Mouse (Mus musculus): ENCODE measurements around the gene Pttg1ip.
A peak's percentile ranks its signal among the peaks of the same experiment; 100 is the strongest.

Gene Pttg1ip

DNA sequence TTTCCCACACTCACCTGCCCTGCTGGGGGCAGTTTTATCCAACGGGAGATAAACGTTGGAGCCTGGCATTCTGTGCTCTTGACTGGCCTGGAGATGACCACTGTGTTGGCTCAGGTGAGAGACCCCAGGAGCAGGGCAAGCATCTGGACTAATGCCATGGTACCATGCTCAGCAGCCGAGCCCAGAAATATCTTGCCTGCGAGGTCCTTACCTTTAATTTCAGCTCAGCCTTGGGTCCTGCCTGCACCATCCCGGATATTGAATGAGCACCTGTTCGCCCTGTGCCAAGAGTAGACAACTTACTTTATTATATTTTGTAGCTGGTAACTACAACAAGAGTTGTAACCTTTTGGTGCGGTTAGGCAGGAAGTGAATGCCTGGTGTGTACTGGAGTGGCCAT is 25.3 kb downstream of the Pttg1ip start:
- DNase-seq (ENCODE audit: low spot score in 2 of 2), result peak in 1 of 2 experiments; percentile 23

DNA sequence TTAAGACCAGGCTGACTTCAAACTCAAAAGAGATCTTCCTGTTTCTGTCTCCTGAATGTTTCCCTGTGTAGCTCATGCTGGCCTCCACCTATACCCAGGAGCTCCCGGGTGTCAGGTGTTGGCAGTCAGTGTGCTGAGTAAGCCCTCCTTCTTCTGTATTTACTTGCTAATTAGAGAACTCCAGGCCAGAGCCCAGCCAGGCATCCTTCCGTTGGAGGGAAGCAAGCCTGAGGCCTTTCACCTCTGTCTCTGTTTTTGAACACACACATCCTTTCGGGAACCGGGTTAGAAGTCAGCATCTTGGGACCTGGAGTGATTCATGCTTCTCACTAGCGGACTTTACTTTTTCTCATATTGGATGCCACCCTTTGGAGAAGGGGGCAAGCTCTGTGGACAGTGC is 25.9 kb downstream of the Pttg1ip start:
- DNase-seq (ENCODE audit: low spot score in 2 of 2), result no peak

DNA sequence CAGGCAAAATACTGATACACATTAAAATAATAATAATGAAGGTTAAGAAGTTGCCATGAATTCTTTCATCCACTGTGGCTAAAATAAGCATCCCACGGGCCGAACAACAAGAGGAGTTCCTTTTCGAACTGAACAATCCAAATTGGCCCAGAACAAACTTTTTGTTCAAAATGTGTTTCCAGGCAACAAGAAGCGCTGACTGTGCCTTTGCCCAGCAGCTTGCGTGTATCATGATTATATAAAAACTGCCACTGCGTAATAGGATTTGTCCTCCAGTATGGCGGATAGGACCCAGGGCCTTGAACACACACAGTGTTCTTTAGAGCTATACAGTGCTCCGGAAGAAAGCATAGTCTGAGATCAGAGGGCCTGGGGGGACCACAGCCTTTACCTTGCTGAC is 27.1 kb downstream of the Pttg1ip start:
- DNase-seq (ENCODE audit: low spot score in 2 of 2), result no peak

DNA sequence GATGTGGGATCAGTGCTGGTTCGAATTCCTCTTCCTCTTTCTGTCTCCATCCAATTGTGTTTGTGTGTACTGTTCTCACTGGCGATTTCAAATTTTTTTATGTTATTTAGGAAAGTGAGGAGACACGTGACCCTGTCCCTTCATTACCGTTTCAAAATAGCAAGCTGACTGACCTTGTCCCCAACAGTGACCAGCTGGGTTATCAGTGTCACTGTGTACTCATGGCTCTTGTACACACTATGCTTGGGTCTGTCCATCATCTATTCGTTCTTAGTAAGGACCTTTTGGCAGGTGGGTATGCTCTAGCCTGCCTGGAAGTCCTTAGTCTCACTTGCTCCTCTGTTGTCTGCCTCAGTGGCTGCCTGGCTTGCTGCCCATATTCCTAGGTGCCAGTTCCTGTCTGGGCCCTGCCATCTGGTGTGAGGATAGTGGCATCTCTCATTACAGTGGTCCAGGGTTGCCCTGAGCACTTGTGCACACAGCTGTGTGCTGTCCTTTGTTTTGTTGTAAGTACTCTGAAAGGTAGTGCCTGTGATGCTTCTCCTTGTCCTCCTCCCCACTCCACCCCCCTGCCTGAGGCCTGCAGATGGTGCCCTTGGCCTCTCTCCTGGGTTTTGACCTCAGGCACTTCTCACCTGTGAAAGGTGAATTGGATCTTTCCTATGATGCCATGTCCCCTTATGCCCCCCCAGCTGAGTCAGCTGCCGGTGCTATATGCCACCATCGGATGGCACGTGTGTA is 28.9 kb downstream of the Pttg1ip start:
- no peak for DNase-seq (ENCODE audit: low spot score in 2 of 2)

DNA sequence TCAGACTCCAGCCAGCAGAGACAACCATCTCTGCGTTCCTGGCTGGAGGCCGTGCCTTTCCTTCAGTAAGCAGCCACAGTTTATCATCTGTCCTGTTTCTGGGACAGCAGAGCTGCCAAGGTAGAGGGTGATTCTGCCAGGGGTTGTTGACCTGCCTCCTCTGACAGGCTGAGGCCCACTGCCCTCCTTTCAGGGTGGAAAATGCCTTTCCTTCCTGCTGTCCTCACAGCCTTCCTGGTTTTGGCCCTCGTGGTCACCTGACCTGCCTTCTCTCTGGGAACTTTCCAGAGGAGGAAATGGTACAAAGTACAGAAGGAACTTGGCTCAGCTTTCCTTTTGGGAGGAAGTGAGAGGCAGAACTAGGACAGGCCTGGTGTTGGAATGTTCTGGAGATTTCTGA is 31.9 kb downstream of the Pttg1ip start:
- no peak for DNase-seq (ENCODE audit: low spot score in 2 of 2)

DNA sequence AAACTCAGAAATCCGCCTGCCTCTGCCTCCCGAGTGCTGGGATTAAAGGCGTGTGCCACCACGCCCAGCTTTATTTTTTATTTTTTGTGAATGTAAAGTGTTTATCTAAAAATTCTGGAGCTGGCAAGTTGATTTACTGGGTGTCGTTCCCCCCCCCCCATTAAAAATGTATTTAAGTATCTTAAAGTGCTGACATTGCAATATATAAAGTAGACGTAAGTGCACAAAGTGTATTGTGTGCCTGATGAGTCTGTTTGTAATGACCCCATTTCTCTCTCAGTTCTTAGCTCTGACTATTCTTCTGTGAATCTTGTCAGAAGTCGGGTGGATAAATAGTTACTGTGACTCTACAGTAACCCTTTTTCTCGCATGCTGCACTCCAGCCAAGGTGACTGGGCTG is 34.1 kb downstream of the Pttg1ip start:
- no peak for DNase-seq (ENCODE audit: low spot score in 2 of 2)

DNA sequence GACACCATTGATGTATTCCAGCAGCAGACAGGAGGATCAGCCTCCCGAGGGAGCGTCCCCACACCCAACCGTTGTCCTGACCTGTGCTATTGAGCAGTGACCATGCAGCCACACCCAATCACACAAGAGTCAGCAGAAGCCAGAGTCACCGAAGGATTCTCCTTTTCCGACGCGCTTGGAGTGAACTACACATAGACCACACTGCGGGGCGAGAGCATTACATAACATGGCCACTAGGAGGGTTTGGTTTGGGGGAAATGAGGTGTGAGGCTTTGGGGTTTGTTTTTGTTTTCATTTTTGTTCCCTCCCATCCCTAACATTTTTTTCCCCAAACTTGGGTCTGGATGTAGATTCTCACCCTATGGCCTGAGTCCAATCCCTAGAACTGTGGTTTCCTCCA is 34.6 kb downstream of the Pttg1ip start:
- DNase-seq (ENCODE audit: low spot score in 2 of 2), result no peak

DNA sequence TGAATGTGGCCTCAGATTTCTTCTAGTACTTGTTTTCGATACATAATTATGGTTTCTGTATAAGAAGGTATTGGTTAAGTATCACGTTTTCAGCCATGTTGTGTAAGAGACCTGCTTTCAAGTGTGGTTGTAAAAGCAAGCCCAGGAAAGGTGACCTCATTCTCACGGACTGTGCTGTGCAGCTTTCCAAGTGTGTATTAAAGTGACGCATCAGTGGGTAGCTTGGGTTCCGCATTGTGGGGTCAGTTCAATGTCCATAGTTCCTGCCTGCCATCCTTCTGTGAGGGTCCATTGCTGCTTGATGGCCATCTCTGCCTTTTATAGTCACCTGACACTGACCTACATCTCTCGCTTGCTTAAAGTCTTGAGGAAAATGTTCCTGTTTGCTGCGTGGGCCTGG is 35.4 kb downstream of the Pttg1ip start:
- no peak for DNase-seq (ENCODE audit: low spot score in 2 of 2)

DNA sequence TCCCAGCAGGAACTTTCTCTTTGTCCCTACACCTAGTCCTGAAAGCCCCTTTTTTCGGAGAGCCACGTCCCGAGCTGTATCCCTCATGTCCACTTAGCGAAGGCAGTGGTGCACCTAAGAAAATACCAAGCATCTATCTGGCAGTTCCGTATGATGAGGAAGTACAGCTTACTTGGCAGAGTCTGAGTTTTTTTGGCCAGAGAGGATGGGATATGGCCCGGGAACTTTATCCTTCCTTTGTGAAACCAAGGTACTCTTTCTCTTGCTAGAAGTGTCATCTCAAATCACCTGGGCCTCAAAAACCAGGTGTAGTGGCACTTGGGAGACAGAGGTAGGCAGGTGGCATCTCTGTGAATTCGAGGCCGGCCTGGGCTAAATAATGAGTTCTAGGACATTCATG is 40.0 kb downstream of the Pttg1ip start:
- no peak for DNase-seq (ENCODE audit: low spot score in 2 of 2)

DNA sequence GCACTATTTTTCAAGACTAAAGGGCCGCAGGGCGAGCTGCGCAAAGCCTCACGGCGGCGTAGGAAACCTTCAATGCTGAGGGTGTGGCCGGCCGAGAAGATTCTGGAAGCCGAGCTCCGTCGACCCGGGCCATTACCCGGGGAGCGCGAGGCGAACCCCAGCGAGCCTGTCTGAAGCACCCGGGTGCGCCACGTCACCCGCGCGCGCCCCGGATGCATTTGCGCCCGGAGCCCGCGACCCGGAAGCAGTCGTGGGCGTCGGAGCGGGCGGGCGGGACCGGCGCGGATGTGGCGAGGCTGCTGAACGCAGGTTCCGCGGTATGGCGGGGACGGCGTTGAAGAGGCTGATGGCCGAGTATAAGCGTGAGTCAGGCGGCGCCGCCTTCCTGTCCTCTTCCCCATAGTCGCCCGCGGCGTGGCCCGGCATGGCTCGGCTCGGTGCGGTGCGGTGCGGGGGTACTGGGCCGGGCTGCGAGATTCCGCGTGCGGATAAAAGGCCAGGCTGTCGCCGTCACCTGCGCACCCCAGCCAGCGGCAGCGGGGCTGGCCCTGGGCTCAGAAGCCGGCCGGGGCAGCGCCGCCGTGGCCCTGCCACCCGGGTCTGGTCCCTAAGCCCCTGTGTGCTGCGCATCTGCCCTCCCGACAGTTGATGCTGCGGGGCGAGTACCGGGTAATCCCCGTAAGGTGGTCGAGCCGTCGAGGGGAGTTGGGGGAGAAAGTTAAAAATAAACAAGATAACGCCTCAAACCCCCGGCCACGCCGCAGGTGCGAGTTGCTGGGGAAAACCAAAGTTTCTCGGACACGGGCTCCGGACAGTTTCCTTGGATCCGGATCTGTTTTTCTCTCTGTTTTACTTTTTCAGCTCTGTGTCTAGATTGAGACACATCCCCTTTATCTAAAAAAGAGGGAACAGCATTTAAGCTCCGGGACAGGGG is 40.8 kb downstream of the Pttg1ip start, which contains the start of gene Ube2g2:
Gene Ube2g2, plus strand, starts transcription at position 221 of the 934 bp plus-strand sequence.
- DNase-seq (ENCODE audit: low spot score in 2 of 2), result peak; percentile 90 to 96

DNA sequence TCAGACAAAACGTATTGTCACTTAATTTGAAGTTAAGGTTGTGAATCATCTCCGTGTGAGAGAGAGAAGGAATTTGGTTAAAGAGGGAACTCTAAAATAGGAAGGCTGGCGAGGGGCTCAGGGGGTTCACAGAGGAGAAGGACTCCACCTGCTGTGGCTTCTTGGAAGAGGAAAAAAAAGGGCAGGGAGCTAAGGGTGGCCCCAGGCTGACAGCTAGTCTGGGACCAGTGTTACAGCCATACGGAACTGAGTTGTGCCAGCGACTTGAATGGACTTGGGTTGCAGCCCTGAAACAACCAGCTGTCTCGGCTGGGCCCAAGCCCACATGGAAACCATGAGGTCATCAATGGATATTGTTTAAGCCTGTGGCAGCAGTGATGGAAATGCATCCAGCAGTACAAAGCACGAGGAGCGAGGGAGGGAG is 41.6 kb downstream of the Pttg1ip start:
- DNase-seq (ENCODE audit: low spot score in 2 of 2), result no peak

DNA sequence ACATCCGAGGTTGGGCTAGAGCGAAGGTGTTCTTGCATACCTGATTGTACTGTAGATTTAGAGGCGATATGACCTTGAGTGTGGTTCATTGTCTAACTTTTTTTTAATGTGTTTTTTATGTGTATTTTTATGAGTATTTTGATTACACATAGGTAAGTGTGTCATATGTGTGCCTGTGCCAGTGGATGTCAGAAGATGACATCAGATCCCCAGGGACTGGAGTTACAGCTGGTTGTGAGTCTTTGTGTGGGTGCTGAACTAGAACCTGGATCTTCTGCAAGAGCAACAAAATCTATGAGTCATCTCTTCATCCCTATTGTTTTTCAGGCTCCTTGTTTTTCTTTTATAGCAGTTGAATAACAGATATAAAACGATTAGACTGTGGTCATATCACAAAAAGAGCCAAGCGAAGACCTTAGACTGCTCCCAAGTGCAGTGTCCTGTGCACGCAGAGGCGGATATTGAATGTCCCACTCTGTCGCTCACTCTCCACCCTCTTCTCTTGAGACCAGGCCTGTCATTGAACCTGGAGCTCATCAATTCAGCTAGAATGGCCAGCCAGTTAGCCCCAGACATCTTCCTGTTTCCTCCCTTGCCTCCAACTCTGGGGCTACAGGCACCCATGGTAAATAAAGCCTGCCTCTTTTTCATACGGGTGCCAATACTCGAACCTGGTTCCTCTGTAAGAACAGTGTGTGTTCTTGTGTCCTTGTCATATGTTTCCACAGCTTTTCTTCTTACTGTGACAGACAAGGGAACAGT is 42.3 kb downstream of the Pttg1ip start:
- DNase-seq (ENCODE audit: low spot score in 2 of 2), result no peak

DNA sequence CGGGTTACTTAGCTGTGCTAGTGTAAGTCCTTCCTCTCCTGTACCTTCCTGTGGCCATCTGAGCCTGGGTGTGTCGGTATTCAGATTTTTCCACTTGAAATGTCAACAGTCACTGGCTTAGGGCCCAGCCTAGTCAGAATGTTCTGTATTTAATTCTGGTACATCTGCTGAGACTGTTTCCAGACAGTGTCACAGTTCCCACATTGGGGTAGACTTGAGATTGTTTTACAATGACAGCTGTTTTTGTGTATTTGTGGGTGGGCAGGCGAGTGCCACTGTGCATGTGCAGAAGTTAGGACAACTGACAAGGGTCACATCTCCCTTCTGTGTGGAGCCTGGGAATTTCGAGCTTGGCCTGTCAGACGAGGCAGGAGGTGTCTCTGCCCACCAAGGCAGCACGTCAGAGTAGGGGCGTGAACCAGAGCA is 43.1 kb downstream of the Pttg1ip start:
- DNase-seq (ENCODE audit: low spot score in 2 of 2), result no peak

DNA sequence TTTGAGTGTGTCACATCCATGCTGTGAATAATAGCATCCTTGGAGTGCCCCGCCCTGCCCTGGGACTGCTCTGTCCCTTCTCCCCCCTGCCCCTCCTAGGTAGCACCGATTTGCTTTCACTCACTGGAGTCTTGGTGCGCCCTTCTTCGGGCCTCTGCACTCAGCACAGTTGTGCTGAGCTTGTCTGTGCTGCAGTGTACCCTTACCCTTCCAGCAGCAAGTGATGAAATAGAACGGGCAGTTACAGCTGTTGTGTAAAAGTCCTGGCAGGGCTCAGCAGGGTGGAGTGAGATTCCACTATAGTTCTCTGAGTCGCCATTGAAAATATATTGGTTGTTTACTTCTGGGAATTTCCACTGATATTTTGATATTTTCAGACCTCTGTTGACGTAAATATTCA is 44.5 kb downstream of the Pttg1ip start:
- DNase-seq (ENCODE audit: low spot score in 2 of 2), result no peak

DNA sequence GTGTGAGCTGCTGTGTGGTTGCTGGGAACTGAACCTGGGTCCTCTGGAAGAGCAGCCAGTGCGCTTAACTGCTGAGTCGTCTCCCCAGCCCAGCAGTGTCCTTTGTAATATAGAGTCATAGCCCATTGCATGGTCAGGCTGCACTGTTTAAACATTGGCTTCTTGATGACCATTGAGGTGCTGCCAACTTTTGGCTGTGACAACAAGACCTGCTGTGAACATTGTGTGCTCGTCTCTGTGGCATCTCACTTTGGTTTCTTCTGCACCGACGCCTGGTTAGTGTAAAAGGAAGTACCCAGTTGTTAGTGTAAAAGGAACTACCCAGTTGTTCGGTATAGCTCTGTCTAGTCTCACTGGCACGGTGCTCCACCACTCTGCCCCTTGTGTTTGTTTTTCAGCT is 45.1 kb downstream of the Pttg1ip start:
- DNase-seq (ENCODE audit: low spot score in 2 of 2), result no peak

DNA sequence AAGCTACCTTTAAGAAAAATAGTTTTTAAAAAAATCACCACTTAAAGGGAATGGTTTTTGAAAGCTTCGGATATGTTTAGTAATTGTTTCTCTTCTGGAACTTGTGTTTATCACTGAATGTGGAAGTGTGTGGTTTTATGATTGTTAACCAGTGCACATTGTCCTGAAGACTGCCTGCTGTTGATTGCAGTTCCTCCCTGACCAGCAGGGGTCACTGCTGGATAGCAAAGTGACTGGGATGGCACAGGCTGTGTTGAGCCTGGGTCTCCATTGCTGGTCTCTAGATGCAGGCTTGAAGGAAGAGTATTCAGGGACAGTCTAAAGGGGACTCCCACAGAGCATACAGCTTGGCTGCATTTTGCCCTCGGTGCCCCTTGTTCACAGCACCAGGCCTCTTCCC is 46.0 kb downstream of the Pttg1ip start:
- peak; percentile 61 to 81 for DNase-seq (ENCODE audit: low spot score in 2 of 2)

DNA sequence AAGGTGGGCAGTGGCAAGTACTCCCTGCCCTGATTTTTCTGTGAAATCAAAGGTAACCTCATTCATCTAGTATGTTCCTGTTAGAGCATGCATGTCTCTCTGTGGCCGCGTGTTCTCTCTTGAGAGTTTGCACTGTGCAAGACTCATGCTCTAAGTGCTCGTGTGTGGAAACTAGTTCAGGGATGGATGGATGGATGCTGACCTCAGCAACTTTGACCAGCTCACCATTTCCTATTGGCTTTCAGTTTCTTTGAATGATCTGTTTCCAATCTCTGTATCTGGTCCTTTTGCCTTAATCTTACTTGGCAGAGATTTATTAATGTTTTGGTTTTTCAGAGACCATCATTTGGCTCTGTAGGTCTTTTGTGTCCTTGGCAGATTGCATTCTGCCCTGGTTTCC is 47.6 kb downstream of the Pttg1ip start:
- no peak for DNase-seq (ENCODE audit: low spot score in 2 of 2)

DNA sequence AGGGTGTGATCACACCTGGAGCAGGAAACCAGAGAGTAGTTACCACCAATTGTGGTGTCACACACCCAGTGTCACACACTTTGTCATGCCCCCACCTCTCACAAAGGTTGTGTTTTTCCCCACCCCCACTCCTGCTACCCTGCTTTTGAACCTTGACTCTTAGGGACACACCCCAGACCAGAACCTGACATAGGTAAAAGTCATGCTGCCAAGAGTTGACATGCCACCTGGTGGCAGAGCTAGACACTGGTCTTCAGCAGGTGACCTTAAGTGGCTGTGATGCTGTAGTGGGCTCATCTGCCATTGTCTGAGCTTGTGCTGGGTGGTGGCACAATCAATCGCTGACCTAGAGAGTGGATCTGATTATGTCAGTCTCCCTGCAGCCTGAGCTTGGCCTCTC is 48.5 kb downstream of the Pttg1ip start:
- DNase-seq (ENCODE audit: low spot score in 2 of 2), result no peak

DNA sequence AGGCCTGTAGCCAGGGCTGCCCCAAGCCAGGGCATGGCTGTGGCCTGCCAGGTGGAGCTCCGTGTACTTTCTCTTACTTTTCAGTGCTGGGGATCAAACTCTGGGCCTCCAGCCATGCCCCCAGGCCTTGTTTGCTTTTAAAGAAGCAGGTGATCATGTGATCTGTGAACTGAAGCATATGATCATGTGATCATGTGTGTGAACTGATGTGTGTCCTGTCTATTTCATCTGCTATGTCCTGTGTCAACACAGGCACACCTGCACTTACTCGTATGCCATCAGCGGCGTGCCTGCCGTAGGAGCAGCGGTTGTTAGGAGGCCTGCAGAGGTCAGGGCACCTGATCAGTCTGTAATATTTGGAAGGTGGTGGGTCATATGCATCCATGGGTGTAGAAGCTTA is 52.5 kb downstream of the Pttg1ip start:
- DNase-seq (ENCODE audit: low spot score in 2 of 2), result no peak

DNA sequence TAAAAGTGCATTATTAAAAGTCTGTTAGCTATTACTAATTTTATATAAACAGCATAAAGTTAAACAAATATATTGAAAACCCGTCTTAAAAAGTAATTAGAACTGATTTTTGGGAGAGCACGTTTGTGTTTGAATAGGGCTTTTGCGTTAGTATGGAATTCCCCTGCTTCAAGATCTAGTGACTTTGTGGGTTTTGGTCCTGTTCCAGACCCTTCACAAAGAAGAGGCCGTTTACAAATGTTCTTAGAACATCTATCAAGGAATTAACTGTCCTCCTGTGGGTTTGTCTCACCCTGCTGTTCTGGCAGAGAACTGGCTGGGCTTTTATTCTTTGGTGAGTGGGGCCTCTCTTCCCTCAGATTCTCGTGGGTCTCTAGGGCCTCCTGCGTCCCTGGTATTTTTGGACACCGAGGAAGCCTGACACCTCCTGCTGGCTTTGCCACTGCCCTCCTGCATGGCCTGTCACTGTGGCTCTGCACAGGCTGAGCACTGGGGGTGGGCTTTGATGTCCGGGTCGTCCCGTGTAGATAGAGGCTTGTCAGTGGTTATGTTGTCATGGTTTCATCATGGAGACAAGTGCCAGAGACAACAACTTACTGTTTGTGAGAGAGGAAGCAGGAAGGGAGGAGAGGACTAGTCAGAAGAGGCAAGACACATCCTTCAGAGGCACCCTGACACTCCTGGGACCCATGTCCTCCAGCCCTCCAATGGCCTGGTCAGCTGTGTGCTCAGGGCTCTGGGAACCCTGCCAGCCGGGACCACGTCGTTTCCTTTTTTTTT is 53.1 kb downstream of the Pttg1ip start:
- no peak for DNase-seq (ENCODE audit: low spot score in 2 of 2)

DNA sequence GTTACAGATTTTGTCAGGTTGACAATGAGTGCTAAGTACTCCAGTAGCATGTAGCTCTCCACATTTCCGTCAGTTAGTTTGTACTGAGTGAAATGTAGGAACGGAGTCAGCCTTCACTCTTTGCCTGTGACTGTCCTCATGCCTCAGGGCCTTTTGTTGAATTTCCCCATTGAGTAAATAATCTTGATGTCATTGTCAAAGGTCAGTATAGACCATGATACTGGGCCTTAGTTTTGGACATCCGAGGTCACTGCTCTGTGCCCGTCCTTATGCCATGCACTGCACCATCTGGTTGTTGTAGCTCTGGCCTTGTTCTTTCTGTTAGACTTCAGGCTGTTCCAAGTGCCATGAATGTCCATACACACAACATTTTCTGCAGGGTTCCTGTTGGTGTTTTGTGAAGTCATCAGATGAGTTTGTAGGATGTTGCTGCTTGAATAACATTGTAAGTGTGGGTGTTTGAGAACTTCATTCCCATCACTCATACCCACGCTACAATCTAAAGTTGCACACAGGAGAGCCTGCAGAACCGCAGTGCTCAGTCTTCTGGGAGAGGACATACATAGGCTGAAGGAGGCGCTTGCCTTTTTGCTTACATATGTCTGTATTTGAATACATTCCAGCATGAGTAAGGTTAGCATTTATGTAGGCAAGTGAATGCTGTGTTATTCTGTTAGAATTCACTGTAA is 54.9 kb downstream of the Pttg1ip start:
- DNase-seq (ENCODE audit: low spot score in 2 of 2), result no peak
